Mouse (Mus musculus) heart, postnatal 4 days (tissue): ENCODE results near the gene Mylk3. TPM values are rescaled to one million over a fixed set of nuclear protein-coding genes. Genes with fewer than 3 reads are reported as not detected.

Source experiments
- DNase-seq: peaks from one replicate; pipeline ENCODE4 v3.0.0; 2021
- total RNA-seq, 2 experiments: library from RNA; stranded (reverse); gene quantifications; 2 replicates each; pipeline ENCODE4 v1.2.3; 2021

Gene Mylk3
- total RNA-seq, 2 experiments from 2014 or later = 245 to 262 TPM

DNA sequence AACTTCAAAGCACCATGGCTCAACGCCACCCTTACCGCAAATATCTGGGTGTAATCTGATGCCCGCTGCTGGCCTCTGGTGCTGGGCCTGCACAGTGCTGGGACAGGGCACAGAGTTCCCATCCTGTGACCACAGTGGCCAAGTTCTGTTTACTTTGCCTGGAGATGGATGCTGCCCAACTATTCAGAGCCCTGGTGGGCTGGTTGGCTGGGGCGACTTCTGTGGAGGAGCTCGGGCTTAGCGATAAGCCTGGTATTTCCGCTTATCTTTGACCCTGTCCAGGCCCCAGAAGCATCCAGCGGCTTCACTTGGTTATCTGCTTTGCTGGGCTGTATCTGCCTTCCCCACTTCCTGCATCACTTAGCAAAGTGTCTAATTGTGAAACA lies 5.3 kb downstream of the Mylk3 start:
- DNase-seq = peak; percentile 81

DNA sequence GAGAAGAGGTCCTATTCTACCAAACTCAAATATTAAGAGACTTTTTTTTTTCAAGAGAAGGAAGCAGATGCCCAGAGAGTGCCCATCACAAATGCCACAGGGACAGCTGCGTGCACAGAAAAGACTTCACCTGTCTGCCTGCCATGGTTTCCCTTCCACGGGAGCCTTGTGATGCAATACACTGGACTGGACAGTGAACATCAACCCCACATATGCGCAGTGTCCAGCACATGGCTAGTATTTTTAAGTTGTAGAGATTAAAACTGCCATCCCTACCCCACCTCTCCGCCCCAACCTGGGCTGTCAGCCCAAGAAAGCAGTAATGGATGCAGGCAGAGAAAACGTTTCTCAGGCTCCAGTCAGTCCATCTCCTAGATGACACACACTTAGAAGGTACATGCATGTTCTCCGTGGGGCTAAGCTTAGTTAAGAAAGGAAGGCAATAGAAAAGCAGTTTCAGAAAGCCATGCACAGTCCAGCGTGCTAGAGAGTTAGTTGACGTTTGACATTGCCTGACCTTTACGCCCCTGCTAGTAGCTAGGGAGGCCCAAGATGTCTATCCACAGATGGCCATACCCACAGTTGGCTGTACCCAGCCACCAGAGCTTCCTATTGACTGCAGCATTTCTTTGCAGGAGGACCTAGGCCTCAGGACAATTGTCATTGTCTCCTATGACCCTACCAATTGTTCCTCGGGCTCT lies 5.9 kb downstream of the Mylk3 start:
- DNase-seq = no peak

DNA sequence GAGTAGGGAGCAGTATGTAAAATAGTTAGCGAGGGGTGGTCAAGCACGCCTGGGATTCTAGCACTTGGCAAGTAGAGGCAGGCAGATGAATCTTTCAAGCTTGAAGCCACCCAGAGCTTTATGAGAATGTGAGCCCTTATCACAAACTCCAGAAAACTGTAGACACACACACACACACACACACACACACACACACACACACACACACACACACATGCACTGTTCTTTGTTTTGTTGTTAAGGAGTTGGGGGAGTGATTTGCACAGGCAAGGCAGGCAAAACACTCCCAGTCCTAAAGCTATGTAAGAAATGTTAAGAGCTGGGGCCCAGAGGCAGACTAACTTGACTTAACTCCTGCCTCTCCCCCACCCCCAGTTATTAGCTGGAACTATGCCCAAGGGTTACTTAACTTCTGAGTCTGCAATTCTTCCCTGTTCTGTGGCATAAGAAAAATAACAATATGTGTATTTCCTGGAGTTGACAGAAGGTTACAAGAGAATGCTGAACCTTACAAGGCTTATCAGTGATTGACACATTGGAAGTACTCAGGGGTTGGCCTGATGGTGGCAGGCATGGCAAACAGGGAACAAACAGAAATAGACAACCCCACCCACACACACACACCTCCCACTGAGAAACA lies 6.9 kb downstream of the Mylk3 start:
- peak; percentile 68 for DNase-seq

DNA sequence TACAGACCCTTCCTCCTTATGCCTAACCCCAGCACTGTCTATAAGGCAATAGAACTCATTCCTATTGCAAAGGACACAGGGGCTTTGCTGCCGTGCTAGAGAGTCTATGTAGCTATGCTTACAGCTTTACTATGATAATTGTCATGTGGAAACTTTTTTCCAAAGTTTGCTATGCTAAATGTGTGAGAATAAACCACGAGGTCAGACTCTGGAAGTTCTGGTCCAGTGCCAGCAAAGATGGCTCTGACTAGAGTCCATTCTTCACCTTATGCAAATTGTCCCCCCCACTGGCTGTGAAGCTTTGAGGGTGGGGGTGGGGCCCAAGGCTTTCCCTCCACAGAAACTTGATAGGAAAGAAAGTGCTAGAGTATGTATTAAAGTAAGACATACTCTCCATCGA lies 9.6 kb downstream of the Mylk3 start:
- DNase-seq = peak; percentile 23

DNA sequence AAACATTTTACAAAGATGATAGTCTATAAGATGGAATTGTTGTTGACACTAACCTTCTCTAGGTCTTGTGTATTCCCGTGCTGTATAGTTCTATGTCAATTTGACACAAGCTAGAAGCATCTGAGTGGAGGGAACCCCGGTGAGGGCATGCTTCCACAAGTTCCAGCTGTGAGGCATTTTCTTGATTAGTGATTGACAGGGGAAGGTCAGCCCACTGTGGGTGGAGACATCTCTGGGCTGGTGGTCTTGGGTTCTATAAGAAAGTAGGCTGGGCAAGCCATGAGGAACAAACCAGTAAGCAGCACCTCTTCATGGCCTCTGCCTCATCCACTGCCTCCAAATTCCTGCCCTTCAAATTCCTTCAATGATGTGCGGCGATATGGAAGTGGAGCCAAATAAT lies 11.9 kb downstream of the Mylk3 start:
- no peak for DNase-seq

DNA sequence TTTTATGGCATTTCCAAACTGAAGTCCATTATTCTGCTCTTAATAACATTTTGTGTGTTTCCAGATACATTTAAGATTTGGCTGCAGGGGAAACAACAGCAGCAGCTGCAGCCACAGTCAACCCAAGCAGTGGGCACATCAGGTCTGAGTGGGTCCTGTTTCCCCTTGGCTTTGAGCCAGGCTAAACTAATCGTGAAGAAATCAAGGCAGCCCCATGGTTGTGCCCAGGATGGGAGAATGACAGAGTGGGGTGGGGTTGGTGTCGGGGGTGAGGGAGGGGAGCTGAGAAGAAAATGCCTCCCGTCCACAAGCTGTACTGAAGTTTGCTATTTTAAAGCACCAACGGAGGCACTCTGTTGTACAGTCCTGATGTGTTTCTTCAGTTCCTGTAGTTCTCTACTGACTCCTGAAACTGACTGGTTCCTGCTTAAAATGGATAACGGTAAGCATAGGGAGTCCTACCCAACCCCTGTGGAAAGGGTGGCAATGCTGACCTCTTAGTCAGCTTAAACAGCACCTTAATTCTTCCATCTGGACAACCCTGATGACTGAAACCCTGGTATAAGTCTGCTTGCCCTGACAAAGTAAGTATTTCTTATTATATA lies 12.6 kb downstream of the Mylk3 start:
- DNase-seq = no peak

DNA sequence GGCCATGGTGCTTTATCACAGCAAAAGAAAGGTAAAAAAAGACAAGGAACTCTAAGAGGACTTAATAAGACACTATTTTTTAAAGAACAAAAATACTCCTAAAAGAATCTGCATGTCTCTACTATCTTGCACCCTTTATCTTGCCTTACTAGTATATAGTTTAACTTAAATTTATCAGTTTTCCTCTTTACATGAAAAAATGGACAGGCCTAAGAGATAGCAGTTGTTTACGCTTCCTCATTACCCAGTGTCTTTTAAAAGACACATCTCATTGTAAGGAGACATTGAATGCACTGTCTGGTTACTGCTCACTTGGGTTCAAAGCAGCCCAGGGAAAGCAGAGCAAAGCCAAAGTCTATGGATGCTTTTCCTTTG lies 13.7 kb downstream of the Mylk3 start:
- DNase-seq = no peak

DNA sequence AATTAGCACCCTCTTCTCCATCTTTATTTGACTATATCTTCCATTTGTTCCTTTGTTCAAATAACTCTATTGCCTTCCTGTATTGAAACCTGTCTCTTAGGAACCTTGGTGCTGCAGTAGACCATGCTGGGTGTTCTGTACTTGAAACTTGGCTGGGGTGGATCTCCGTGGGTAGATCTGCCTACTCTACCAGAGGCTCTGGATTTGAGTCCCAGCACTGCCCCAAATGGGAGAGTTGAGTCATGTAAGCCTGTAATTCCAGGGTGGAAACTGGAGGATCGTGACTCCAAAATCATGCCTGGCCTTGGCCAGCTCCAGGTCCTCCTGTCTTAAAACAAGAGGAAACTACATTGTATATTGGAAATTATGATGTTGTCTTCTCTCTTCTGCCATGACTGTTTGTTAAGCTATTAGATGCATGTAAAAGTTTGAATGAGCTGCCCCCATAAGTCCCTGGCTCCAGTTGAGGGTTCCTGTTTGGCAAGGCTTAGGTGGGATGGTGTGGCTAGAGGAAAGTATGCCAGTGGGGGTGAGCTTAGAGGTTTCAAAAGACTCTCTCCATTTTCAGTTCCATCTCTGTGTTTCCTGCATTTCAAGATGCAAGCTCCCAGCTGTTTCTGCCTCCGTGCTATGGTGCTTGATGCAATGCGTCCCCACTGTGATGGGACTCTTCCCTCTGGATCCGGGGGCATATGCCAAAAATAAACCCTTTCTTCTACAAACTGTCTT lies 14.2 kb downstream of the Mylk3 start:
- no peak for DNase-seq

DNA sequence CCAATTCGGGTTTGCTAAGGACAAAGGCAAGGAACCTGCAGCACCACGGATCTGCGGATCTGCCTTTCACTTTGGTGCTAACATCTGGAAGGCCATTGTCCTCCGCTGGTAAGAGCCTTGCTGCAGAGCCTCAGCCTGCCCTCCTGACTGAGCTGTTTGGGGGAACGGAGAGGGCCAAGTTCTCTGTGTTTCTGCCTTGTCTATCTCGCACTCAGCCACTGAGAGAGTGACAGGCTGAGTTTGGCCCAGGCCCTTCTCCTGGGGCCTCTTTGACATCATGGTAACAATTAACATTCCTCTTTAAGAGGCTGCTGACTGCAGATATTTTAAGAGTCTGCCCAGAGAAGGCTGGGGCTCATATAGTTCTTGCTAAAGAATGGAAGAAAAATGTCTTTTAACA lies 21.0 kb downstream of the Mylk3 start:
- peak; percentile 78 for DNase-seq

DNA sequence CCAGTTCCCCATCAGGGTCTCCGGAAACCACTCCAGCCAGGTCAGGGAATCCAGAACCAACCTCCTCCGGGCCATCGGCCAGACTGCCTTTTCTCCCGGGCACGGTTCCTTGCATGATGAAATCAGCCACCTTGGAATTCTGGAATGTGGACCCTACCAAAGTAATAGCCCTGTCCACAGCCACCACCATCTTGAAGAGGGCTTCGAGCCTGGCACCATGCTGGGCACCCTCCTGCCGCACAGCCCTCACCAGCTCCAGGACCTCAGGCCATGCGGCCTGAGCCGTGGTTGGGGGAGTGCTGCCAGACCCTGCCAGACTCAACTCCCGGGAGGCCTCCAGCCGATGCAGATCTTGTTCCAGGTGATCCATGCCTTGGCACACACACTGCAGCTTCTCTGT lies 21.5 kb downstream of the Mylk3 start:
- peak; percentile 49 for DNase-seq

DNA sequence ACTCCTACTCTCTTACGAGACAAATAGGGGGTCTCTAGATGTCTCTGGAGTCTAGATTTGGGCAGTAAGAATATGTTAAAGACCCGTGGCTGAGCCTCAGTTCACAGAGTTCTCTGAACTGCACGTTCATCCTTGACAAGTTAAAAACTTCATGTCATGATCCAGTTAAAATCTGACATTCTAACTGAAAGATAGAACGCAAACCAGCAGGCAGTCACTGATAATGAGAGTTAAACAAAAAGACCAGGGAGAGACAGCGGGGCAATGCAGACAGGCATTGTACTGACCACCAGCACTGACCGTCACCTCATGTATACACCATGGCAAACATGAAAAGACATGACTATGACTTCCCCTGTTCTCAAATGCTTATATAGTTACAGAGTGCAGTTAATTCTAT lies 22.7 kb downstream of the Mylk3 start:
- no peak for DNase-seq

DNA sequence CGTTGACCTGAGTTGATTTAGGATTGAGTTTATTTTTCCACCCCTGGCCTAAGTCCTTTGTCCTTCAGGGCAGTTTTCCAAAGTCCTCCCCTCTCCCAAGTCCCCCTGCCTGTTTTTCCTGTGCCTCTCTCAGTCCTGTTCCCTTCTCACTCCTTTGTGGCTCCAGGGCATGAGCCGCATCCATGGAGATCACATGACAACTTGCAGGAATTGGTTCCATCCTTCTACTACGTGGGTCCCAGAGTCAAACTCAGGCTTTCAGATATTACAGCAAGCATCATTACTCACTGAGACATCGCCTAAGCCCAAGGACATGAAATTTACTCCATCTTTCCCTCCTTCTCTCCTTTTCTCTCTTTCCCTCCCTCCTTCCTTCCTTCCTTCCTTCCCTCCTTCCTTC lies 23.9 kb downstream of the Mylk3 start:
- DNase-seq = no peak

DNA sequence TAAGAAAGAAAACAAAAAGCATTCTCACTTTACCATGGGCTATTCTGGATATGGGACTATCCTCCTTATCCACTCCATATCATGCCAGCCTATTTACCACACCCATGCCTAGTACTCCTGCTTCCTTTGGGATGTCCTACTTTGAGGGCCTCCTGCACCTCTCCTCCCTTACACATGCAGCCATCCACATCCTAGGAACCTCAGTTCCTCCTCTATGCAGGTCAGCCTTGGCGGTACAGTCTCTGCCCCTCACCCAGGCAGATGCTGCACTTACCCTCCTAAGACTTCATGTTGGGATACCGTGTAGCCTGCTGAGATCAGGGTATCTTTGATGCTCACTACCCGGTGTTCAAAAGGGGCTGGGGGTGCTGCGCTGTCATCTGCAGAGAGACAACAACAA lies 32.9 kb downstream of the Mylk3 start:
- no peak for DNase-seq

DNA sequence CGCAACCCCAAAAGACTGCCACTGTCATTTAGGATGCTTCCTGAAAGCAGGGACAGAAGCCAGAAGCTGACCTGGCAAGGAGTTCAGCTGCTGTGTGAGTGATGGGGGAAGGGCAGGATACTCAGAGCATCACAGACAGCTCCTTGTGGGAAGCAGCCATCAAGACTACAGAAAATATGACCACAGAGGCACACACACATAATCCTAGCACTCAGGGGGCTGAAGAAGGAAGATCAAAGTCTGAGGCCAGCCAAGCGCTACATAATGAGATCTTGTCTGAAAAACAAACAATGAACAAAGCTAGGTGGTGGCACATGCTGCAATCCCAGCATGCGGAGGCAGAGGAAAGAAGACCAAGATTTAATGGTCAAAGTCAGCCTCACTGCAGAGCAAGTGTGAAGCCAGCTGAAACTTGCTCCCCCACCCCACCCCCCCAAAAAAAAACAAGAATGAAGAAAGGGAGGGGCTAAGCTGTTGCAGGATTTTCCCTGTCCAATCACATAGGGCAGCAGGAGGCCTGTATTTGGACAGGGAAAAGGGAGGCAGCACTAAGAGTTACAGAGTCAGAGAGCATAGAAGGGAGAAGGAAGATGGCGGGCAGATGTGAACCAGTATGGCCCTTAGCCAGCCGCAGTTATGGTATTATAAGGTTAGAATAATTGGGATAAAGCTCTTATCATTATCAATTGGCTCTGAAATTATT lies 46.1 kb downstream of the Mylk3 start:
- DNase-seq = no peak

DNA sequence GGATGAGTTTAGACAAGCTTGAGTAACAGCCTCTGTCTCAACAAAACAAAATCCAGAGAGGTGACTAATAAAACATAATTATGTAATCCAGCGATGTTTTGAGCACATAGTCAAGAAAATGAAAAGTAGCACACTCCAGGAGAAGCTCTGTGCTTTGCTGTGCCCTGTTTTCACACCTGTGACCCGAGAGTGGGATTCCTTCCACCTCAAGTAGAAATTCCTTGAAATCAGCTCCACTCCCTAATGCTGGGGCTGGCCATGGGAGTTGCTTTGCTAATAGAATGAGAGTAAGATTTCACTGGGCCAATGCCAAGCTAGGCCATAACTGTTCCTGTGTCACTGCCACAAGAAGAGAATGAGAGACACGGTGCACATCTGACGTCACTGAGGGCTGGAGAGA lies 48.5 kb downstream of the Mylk3 start:
- DNase-seq = no peak

DNA sequence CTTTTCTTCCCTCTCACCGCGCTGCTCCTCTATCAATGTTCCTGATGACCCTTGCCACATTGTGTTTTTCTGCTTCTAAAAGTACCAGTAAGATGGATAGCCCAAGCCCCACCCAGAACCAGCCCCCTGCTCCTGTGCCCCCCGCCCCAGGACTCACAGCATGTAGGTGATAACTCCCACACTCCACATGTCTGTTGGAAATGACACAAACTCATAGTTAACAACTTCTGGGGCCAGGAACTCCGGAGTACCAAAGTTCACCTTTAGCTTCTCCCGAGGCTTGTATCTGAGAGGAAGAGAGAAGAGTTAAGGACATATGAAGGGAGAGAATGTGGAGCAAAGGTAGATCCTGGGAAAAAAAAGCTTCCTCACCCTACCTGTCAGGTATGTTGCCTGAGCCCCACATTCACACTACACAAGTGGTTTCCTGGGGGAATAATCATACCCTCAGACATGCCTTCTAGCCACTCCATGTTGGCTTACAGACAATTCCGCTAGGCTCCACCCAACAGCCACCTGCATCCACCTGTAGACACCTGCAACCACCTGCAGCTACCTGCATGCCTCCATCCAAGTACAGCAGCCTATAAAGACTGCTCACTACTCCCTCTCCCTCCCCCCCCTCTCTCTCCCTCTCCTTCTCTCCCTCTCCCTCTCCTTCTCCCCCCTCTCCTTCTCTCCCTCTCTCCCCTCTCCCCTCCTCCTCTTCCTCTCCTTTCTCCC lies 49.8 kb downstream of the Mylk3 start:
- no peak for DNase-seq

DNA sequence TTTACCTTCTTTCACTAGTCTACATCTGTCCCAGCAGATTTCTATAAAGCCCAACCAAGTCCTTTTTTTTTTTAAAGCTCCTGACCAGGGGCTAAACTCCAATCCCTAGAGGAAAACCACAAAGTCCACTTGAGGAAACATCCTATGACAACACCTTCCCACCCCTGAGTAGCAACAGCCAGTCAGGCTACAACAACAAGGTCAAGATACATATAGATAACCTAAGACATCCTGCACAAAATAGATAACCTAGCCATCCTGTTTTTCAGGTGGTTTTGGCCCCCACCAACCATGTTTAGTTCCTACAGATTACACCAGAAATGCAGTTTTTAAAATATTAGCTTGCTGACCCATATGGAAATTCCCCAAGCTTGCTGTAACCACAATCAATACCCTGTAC lies 51.0 kb downstream of the Mylk3 start:
- no peak for DNase-seq

DNA sequence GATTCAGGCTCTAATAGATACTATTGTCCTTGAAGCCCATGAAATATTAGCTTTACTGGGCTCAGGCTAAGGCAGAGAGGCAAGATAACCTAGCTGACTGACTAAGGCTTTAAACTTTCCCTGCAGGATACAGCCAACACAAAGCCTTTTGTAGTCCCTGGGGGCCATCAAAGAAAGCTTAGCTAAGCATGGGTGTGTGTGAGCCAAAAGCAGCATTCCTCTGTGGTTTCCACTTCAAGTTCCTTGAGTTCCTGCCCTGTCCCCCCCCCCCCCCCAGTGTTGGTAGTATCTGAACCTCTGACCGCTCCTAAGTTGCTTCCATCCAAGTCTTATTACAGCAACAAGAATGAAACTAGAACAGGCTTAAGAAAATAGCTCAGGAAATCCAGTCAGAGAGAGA lies 56.6 kb downstream of the Mylk3 start:
- no peak for DNase-seq

DNA sequence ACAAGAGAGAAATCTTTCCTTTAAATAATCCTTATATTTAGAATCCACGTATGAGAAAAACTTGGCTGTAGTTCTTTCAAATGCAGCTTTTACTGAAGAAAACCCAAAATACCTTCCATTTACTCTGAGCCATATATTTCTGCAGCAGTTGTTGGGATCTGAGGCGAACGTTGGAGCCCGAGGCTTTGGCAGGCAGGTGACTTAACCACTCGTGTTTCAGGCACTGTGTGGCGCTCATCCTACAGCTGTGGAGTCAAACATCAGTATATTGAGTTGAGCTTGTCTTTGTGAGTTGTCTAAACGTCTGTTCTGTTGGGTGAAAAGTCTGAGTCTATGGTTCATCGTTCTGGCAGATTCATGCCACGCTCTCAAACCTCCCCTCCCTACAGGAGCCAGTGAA lies 59.1 kb downstream of the Mylk3 start:
- DNase-seq = no peak

DNA sequence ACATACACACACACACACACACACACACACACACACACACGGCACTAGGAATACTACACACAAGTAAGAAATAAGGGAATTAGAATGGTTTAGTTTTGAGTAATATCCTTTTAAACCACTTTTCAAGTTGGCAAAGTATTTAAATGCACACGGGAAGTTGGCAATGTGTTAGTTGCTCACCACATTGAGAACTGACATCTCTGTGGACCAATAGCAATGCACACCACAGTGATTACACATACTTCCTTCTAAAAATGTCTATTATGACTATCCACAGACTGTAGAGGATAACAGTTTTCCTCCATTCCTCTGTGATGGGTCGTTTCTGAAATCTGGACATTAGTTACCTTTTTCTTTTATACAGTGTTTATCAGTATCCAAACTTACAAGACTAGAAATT lies 63.1 kb downstream of the Mylk3 start:
- no peak for DNase-seq

DNA sequence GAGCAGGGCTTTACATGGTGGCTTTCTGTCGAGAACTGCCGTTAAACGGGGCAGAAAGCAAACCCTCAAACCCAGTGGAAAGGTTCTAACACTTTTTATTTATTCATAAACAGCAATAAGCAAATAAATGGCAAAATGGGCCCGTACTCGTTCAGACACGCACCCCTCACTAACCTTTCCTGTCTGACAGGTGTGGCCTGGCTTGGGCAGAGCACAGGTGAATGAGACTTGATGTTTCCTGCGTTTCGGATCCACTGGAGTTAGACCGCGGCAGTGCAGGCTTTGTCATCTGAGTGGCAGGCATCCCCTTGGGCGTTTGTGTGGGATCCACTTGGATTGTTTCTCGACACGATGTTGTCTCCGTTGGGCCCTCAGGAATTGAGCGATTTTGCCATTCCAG lies 64.2 kb downstream of the Mylk3 start:
- no peak for DNase-seq

DNA sequence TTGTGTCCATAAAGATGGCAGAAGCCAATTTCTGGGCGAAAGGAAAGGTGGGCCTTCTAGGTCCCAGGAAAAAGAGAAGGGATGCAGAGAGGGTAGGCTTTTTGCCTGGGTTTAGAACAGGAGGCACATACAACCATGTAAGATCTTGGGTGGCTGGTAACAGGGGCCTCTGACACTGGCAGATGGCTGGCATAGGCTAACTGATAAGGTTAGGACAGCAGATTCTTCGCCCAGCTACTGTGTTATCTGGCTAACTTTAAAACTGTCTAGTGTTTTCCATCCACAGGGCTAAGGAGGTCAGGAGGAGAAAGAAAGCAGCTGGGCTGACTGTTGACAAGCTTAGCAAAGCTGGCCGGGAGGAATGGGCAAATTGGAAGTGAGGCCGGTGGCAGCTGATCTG lies 67.6 kb downstream of the Mylk3 start:
- DNase-seq = peak; percentile 22
